Mouse (Mus musculus) heart, embryonic 10.5 days (tissue): ENCODE data around the gene Rab11fip4. TPM values are rescaled to one million over a fixed set of nuclear protein-coding genes. Genes with fewer than 3 reads are reported as not detected.
"Not testable (repeated sequence)": the region's sequence is repeated elsewhere in the genome, so short reads cannot be mapped to it uniquely, and the experiment has no call there.

Experiments
- DNase-seq: peaks from one replicate; pipeline ENCODE4 v3.0.0-alpha.2; 2017; ENCODE audit warnings: low spot score
- H3K27ac ChIP-seq: fragments of 300-500 bp; sonication (generic); 2 replicates; pipeline ENCODE4 v1.5.1; 2016; ENCODE audit warnings: mild to moderate bottlenecking
- H3K27me3 ChIP-seq: fragments of 300-500 bp; sonication (generic); 2 replicates; pipeline ENCODE4 v1.6.1; 2016; ENCODE audit warnings: mild to moderate bottlenecking; ENCODE audit not compliant: poor library complexity, insufficient read depth, severe bottlenecking
- H3K36me3 ChIP-seq: fragments of 300-500 bp; sonication (generic); 2 replicates; pipeline ENCODE4 v1.6.1; 2016; ENCODE audit warnings: mild to moderate bottlenecking, moderate library complexity
- H3K4me1 ChIP-seq: fragments of 300-500 bp; sonication (generic); 2 replicates; pipeline ENCODE4 v1.6.1; 2016; ENCODE audit warnings: mild to moderate bottlenecking
- H3K4me3 ChIP-seq: fragments of 300-500 bp; sonication (generic); 2 replicates; pipeline ENCODE4 v1.5.1; 2016; ENCODE audit warnings: mild to moderate bottlenecking, moderate library complexity
- H3K9me3 ChIP-seq: fragments of 300-500 bp; sonication (generic); 2 replicates; pipeline ENCODE4 v1.6.1; 2016; ENCODE audit warnings: mild to moderate bottlenecking, moderate library complexity
- WGBS: fragments of 180-500 bp; shearing (Covaris S2); methylation state at CpG from one replicate; pipeline ENCODE4 v1.1.7; 2016; 5-methylcytosine and 5-hydroxymethylcytosine counted together
- polyA plus RNA-seq: library from polyadenylated mRNA; unstranded; fragments of >200 nt; fragmentation: Nextera tagmentation; extraction: Ambion mirVana; gene quantifications from 2 replicates; pipeline ENCODE4 v1.2.1, GENCODE M21; 2016

The Rab11fip4 gene
- polyA plus RNA-seq, 1 experiment from 2014 or later: 3.5 TPM

GRCm38 (mm10) chr11:79698542-79698941, 107.5 kb downstream of the Rab11fip4 start:
- H3K27ac ChIP-seq, DNase-seq, H3K9me3 ChIP-seq, H3K4me3 ChIP-seq, H3K27me3 ChIP-seq: not testable (repeated sequence)
- Histone ChIP-seq H3K4me1 (peaks cover 37% of the 10 kb centered on the region), H3K36me3 (peaks cover 14% of the 10 kb centered on the region)
- 86% methylated on average over 4 of the region's 4 CpGs for WGBS

- H3K4me1 ChIP-seq: peaks cover 32% of the 10 kb centered on the region
- no peaks in the 10 kb centered on the region for H3K9me3 ChIP-seq
- H3K36me3 ChIP-seq: peaks cover 14% of the 10 kb centered on the region
- no peaks in the 10 kb centered on the region for H3K27me3 ChIP-seq
- DNase-seq: no peak
- no peak overlapping the region for H3K4me3 ChIP-seq
- WGBS: 79% methylated on average over 7 of the region's 7 CpGs
- H3K27ac ChIP-seq: no peak overlapping the region
Observed at GRCm38 (mm10) chr11:79701466-79701865, 110.5 kb downstream of the Rab11fip4 start.

GRCm38 (mm10) chr11:79702092-79702491, 111.1 kb downstream of the Rab11fip4 start:
- WGBS: 87% methylated on average over 6 of the region's 6 CpGs
- Histone ChIP-seq H3K36me3 (peaks cover 14% of the 10 kb centered on the region), H3K27ac (no peak overlapping the region), H3K4me3 (no peak overlapping the region), H3K27me3 (no peaks in the 10 kb centered on the region), H3K4me1 (peaks cover 27% of the 10 kb centered on the region), H3K9me3 (no peaks in the 10 kb centered on the region)
- DNase-seq: no peak

DNA sequence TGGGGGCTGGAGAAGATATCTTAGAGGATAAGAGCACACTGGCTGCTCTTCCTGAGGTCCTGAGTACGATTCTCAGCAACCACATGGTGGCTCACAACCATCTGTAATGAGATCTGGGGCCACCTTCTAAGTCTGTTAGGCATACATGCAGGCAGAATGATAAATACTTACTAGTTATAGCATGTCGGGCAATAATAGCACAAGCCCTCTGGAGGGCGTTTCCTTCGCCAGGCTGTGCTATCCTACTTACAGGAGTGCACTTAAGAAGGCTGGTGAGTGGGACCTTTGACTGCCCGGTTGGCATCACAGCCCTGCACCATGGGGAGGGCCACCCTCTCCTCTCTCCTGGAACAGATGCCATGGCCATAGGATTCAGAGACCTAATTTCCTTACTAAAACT, 112.4 kb downstream of the Rab11fip4 start:
- Histone ChIP-seq H3K4me1 (peaks cover 27% of the 10 kb centered on the region), H3K4me3 (peak overlapping the region; percentile 87), H3K9me3 (no peaks in the 10 kb centered on the region), H3K27me3 (no peaks in the 10 kb centered on the region), H3K36me3 (peaks cover 14% of the 10 kb centered on the region), H3K27ac (peak overlapping the region; percentile 99)
- no peak for DNase-seq
- 5% methylated on average over 5 of the region's 5 CpGs for WGBS

DNA sequence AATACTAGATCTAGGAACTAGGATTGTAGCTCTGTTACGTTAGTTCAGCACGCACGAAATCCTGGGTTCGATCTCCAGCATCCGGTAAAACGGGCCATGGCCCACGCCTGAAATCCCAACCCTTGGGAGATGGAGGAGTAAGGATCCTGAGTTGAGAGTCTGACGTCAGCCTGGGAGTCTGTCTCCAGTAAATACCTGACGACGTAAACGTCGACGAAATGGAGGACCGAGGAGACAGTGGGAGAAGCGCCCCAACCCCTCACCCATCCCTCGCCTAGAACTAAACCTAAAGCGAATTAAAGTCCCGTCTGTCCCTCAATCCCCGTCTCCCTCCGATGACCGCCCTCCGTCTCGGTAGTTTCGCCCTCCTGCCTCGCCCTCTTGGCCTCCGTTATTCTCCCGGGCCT, 112.9 kb downstream of the Rab11fip4 start:
- Histone ChIP-seq H3K27ac (peak overlapping the region; percentile 99), H3K9me3 (no peaks in the 10 kb centered on the region), H3K4me3 (peak overlapping the region; percentile 87), H3K27me3 (peaks cover 2% of the 10 kb centered on the region; the same call in 1 of the 2 replicates), H3K4me1 (peaks cover 27% of the 10 kb centered on the region), H3K36me3 (peaks cover 14% of the 10 kb centered on the region)
- DNase-seq: no peak
- under 1% methylated on average over 27 of the region's 27 CpGs for WGBS

GRCm38 (mm10) chr11:79704318-79705150, 113.5 kb downstream of the Rab11fip4 start:
- peaks cover 24% of the 10 kb centered on the region for H3K4me1 ChIP-seq
- H3K9me3 ChIP-seq: no peaks in the 10 kb centered on the region
- WGBS: under 1% methylated on average over 61 of the region's 61 CpGs
- DNase-seq: peak; percentile 98
- peak overlapping the region; percentile 99 for H3K27ac ChIP-seq
- H3K4me3 ChIP-seq: peak overlapping the region; percentile 87
- peaks cover 13% of the 10 kb centered on the region for H3K36me3 ChIP-seq
- peaks cover 9% of the 10 kb centered on the region for H3K27me3 ChIP-seq

DNA sequence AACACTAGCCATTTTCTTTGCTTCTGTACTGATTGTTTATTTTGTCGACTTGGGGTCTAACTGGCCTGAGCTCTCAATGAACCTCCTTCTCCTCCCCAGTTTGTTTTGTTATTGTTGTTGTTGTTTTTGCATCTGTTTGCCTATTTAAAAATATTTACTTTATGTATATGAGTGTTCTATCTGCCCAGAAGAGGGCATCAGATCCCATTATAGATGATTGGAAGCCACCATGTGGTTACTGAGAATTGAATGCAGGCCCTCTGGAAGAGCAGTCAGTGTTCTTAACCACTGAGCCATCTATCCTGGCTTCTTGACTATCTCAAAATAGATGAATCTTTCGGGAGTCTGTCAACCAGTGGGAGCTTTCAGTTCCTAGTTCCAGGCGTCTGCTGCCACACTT, 116.1 kb downstream of the Rab11fip4 start:
- H3K27ac ChIP-seq: no peak overlapping the region
- peaks cover 35% of the 10 kb centered on the region for H3K4me1 ChIP-seq
- peaks cover 30% of the 10 kb centered on the region for H3K27me3 ChIP-seq
- DNase-seq: no peak
- H3K9me3 ChIP-seq: no peaks in the 10 kb centered on the region
- 65% methylated on average over 3 of the region's 3 CpGs for WGBS
- no peaks in the 10 kb centered on the region for H3K36me3 ChIP-seq
- H3K4me3 ChIP-seq: no peak overlapping the region

GRCm38 (mm10) chr11:79710868-79711765, 120.1 kb downstream of the Rab11fip4 start:
- DNase-seq: peak; percentile 91
- no peaks in the 10 kb centered on the region for H3K9me3 ChIP-seq
- peak overlapping the region; percentile 72 for H3K4me3 ChIP-seq
- H3K27ac ChIP-seq: peak overlapping the region; percentile 86
- under 1% methylated on average over 104 of the region's 106 CpGs for WGBS
- H3K4me1 ChIP-seq: peaks cover 24% of the 10 kb centered on the region
- H3K27me3 ChIP-seq: peaks cover 48% of the 10 kb centered on the region
- H3K36me3 ChIP-seq: no peaks in the 10 kb centered on the region

DNA sequence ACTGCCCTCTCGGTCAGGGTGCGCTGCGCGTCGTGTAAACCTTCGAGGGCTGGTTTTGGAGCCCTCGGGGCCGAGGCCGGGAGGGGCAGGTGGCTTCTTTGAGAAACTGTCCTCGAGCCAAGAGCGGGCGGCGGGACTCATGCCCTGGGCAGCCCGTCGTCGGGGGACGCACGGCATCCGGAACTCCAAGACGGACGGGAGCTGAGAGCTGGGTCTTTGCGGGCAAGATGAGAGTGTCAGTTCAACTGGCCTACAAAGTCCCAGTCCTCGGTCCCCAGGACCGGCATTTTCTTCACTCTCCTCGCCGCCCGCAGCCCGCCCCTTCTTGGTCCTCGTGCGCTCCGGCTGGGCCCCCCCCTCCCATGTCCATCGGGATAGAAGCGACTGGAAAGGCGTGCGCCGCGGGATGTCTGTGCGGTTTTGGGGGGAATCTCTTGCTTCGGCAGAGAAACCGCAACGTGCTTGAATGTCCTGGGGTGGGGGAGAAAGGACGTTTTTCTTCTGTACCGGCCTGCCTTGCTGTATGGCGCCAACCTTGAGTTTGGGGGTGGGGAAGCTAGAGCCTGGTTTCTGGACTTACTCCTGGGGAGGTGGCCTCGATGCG, 120.9 kb downstream of the Rab11fip4 start:
- Histone ChIP-seq H3K27me3 (peaks cover 48% of the 10 kb centered on the region), H3K9me3 (no peaks in the 10 kb centered on the region), H3K4me1 (peaks cover 31% of the 10 kb centered on the region), H3K4me3 (peak overlapping the region; percentile 72), H3K27ac (peak overlapping the region; percentile 86), H3K36me3 (no peaks in the 10 kb centered on the region)
- WGBS: 2% methylated on average over 46 of the region's 46 CpGs
- no peak for DNase-seq

DNA sequence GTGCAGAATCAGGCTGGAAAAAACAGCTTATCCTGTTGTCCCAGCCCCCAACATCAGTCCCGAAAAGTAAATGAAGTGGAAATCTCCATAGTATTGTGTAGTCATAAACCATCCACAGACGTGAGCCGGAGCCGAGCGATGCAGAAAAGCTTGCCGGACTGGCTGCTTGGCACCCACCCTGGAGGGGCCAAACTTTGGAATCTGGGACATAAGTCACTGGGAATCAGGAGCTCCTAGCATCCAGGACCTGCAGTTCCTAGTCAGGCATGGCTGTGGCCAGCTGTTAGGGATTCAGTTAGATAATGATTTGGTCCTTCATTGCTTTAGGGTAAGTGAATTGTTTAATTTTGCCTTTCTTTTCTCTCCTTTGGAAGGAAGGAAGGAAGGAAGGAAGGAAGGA, 122.2 kb downstream of the Rab11fip4 start:
- Histone ChIP-seq H3K36me3 (no peaks in the 10 kb centered on the region), H3K27me3 (peaks cover 48% of the 10 kb centered on the region), H3K4me3 (no peak overlapping the region), H3K9me3 (no peaks in the 10 kb centered on the region), H3K4me1 (peaks cover 44% of the 10 kb centered on the region), H3K27ac (no peak overlapping the region)
- DNase-seq: no peak
- 88% methylated on average over 6 of the region's 6 CpGs for WGBS

DNA sequence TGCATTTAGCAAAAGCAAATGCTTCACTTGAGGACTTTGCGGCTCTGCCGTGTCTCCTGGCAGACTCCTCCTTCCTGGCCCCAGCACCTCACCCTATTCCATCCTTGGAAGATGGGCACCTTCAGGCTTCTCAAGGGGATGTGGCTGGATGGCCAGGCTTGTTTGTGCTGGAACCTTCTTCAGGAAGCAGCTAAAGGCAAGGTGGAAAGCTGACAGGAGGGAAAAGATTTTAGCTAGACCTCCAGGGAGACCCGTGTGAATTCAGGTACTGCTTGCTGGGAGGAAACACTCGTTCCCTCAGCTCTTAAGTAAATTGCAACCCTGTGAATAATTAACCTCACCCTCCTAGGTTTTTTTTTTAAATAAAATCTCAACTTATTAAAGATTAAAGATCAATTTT, 122.7 kb downstream of the Rab11fip4 start:
- H3K36me3 ChIP-seq: no peaks in the 10 kb centered on the region
- H3K27ac ChIP-seq: no peak overlapping the region

GRCm38 (mm10) chr11:79714082-79714742, 123.2 kb downstream of the Rab11fip4 start:
- no peak overlapping the region for H3K27ac ChIP-seq
- H3K27me3 ChIP-seq: peaks cover 42% of the 10 kb centered on the region

More for the DNA sequence above, 122.7 kb downstream of the Rab11fip4 start:
- Histone ChIP-seq H3K9me3 (no peaks in the 10 kb centered on the region), H3K27me3 (peaks cover 48% of the 10 kb centered on the region), H3K4me3 (no peak overlapping the region), H3K4me1 (peaks cover 45% of the 10 kb centered on the region)
- whole genome bisulfite sequencing: 75% methylated on average over 4 of the region's 4 CpGs
- no peak for DNase-seq

More at GRCm38 (mm10) chr11:79714082-79714742, 123.2 kb downstream of the Rab11fip4 start:
- Histone ChIP-seq H3K36me3 (no peaks in the 10 kb centered on the region), H3K9me3 (no peaks in the 10 kb centered on the region), H3K4me1 (peaks cover 50% of the 10 kb centered on the region), H3K4me3 (no peak overlapping the region)
- no peak for DNase-seq
- 62% methylated on average over 13 of the region's 13 CpGs for WGBS
